Mouse (Mus musculus) cerebellum, adult 11 months (tissue): ENCODE data around the gene Kif26a.
A peak's percentile ranks its signal among the peaks of the same experiment; 100 is the strongest.

ENCODE experiments used
- DNase-seq: peaks from one replicate; pipeline ENCODE4 v3.0.0; 2022

Kif26a gene

DNA sequence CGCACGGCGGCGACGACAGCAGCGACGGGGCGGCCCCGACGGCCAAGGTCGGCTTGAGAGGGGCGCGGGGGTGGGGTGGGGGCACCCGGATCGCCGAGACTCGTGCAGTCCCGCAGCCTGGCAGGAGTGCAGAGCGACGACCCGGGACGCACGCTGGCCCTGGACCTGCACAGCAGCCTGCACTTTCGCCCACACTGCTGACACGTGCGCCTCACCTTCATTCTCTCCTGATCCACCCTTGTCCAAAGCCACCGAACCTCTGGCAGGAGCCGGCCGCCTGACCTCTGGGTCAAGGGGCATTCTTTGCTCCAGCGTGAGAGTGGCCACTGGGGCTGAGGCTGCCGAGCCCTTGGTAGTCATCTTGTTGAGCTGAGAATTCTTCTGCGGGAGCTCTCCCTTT, 15.1 kb upstream of the Kif26a start:
- no peak for DNase-seq

DNA sequence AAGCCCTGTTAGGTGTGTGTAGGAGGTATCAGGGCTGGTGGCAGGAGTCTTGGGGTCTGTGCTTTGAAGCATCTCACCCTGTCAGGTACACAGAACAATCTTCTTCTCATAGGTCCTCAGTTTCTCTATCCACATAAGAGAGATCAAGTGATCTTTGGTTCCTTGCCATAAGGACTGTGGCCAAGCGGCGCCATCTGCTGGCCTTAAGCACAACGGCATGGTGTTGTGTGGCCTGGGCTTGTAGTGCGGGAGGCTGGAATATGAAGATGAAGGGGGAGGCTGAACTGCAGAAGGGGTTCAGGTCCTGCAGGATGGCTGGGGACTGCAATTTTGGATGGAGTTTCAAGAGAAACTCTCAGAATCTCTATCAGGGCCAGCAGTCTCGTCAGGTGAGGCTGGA, 5.8 kb upstream of the Kif26a start:
- no peak for DNase-seq

DNA sequence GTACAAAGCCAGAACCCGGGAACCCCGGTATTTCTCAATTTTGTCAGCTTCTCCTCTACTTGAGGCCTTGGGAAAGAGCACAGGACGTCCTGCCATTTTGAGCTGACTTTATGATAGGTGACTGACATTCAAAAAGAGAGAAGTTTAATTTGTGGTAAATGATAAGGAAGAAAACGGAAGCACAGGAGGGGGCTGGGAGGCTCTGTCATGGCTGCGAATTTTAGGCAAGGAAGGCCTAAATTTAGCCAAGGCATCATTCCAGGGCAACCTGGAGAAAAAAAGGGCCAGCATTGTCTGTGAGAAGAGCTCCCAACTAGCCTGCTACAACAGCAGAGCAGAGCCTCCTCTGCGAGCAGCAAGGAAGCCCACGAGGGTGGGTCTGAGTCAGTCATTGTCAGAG, 5.3 kb upstream of the Kif26a start:
- no peak for DNase-seq

DNA sequence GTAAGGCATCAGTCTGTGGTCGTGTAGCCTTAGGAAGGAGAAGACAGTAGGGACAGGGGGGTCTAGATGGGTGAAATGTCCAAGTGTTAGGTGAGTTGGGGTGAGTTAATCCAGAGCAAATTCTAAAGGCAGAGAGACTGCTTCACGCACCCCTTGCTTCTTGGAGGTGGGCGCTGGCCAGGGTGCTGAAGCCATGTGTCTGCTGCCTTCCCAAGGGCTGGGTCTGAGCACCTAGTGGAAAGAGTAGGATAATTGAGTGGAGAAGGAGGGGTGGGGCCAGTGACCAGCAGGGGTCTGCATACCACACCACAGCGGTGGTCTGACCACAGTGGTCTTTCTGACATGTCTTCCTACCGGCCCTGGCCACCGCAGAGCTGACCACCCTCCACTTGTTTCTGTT, 4.7 kb upstream of the Kif26a start:
- DNase-seq = no peak

- no peak for DNase-seq
Measured at GRCm38 (mm10) chr12:112143116-112143832, 2.7 kb upstream of the Kif26a start.

GRCm38 (mm10) chr12:112143833-112144201, 2.2 kb upstream of the Kif26a start:
- DNase-seq = no peak

- no peak for DNase-seq
Measured at GRCm38 (mm10) chr12:112144377-112145115, 1.5 kb upstream of the Kif26a start.

DNA sequence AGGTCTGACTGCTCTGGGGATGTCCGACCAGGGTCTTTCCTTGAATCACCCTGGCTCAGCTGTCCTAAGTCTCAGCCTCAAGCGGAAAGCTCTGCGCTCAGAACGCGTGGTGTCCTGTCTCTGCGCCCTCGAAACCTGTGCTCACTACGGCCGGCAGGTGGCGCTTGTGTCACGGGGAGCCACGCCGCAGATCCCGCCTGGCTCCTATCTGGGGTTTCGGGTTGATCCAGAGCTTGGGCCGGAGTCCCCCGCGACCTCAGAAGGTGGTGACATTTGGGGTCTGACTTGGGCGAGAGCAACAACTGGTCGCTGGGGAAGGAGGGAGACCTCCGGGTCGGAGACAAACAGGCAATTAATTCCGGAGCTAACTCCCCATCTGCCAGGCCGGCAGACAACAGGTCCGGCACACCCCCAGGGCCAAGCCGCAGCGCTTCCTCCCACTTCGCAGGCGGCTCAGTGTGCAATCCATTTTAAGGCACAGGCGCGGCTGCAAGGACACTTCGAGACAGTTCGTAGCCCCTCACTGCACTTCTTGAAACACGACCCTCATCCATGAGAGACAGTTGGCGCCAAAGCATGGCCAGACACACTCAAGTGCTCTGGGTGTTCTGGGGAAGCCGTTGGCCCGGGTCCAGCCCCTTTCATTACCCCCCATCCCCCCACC, 665 bp upstream of the Kif26a start:
- peak; percentile 69 for DNase-seq

GRCm38 (mm10) chr12:112147365-112147764, 1.4 kb downstream of the Kif26a start:
- DNase-seq = no peak

DNA sequence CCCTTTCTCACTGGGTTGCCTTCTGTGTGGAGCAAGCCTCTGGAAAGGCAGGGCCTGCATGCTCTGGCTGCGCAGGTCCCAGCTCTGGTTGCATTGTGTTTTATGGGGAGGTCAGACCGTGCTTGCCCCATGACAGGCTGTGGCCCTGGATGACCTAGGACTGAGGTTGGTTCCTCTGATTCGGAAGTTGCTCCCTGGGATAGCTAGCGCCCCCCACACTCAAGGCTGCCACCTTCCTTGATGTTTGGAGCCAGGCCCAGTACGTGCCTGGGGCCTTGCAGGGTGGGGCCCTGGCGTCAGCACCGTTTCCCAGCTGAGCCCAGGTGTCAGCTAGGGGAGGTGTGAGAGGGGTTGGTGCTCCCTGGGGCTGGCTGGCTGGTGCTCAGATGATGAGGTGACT, 4.0 kb downstream of the Kif26a start:
- DNase-seq = no peak

DNA sequence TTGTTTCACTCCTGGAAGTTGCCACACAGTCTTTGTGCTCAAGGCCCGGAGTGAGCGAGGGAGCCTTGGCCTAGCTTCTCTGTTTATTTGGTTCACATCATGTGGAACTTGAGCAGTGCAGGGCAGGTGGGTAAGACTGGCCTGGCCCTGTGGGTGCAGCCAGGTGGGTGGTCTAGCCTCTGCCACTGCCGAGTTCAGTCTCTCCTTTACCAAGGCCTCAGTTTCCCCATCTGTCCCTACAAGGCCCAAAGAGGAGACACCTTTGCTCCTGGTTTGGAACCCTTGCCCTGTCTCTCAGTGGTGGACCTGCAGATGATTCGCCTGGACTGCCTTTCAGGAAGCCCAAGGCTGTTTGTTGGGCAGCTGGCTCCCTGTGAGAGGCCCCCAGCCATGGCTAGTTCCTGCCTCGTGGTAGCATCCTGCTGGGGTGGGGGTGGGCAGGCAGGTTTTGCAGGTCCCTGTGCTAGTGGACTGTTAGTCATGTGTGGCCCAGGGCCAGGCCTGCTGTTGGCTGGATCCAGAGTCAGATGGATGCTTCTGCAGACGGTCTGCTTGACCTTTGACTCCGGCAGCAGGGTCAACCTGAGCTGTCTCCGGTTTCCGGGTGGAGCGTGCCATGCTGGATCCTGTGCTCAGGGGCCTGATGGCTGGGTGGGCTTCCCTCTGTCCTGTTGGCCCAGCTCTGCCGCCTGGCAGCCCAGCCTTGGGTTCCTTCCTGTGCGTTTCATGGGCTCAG, 5.4 kb downstream of the Kif26a start:
- DNase-seq = no peak

DNA sequence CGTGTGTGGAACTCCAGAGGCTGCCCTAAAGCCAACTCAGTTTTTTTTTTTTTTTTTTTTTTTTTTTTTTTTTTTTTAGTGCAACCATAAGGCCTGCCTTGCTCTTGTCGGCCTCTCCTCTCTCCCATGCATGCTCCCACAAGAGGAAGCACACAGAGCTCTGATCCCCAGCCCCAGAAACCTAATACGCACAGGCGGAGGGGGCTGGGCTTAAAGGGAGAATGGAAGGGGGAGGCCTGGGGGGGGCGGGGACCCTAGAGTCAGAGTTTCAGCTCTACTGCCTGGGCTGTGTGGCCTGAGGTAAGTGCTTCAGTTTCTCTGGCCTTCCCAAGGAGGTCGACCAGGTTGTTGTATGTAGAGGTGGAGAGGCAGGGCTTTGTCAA, 6.0 kb downstream of the Kif26a start:
- no peak for DNase-seq

- DNase-seq = no peak
Measured at GRCm38 (mm10) chr12:112153597-112153996, 7.6 kb downstream of the Kif26a start.

- DNase-seq = no peak
Measured at GRCm38 (mm10) chr12:112154476-112154875, 8.5 kb downstream of the Kif26a start.

GRCm38 (mm10) chr12:112155218-112156051, 9.4 kb downstream of the Kif26a start:
- DNase-seq = no peak

DNA sequence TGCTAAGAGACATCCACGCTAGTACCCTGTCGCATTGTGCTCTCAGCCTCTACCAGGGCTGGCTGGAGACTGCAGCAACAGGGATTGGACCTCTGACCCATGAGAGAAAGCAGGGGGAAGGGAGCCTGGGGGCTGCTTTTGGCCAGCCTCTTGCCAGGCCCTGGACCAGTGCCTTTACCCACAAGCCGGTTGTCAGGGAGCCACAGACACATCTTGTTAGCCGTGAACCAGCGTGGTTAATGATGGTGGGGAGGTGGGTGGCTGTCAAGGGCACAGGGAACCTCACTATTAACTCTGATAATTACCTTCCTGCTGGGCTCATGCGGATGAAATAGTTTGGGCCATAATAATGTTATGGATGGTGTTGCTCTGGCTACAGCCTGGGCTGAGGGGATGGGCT, 10.8 kb downstream of the Kif26a start:
- no peak for DNase-seq

- no peak for DNase-seq
Measured at GRCm38 (mm10) chr12:112158246-112158645, 12.2 kb downstream of the Kif26a start.

DNA sequence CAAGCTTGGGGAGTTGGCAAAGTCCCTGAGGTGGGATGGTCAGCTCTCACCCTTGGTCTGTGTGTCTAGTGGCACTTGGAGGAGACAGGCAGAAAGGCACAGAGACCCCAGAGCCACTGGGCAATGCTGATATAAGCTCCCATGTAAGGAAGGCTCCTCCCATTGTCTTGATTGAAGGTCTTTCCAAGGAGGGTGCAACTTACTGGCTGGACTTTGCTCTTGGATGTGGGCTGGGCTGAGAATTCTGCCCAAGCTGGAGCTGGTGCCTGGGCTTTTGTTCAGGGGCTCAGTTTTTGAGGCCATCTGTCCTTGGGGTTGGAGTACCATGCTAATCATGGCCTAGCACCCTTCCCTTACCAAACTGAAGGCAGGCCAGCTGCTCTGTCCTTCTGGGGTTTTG, 12.8 kb downstream of the Kif26a start:
- DNase-seq = no peak

- no peak for DNase-seq
Measured at GRCm38 (mm10) chr12:112163981-112164839, 18.2 kb downstream of the Kif26a start.

DNA sequence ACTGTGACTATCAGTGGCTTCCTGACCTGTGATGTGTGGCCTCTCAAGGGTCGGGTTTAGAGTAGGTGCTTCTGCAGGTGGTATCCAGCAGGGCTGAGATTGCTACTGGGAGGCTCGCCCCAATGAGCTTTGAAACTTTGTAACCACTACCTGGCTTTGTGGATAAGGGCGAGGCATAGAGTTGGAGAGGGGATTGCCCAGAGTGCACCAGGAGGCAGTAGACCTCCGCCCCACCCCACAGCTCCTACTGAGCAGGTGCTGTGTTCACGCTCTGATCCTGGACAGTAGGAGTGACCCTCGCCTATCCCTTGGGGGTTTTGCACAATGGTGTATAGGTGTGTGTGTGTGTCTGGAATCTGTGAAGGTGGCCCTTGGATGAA, 18.8 kb downstream of the Kif26a start:
- DNase-seq = no peak

DNA sequence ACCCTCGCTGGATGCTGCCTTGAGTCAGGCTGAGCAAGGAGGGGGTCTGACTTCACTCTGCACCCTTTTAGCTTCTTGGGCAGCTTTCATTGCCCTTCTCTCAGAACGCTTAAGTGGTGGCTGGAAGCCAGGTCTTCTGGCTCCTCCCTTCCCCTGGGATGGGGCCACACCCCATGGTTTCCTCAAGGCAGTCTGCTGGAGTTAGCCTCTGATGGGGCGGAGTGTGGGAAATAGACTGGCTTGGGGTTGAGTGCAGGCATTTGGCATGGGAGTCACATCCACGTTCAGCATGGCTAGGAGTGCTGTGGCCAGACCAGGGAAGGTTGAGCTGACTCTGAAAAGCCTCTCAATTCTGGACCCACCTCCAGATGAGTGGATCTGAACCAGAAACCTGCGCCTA, 23.2 kb downstream of the Kif26a start:
- DNase-seq = no peak
